Mouse (Mus musculus) activated CD4-positive, CD25-positive, alpha-beta regulatory T cell, adult 4 months (primary cell): ENCODE results near the gene Wdr46. TPM values are rescaled to one million over a fixed set of nuclear protein-coding genes. Genes with fewer than 3 reads are reported as not detected.
"Not testable (repeated sequence)": the region's sequence is repeated elsewhere in the genome, so short reads cannot be mapped to it uniquely, and the experiment has no call there.

Source experiments
- ATAC-seq: one replicate; pipeline ENCODE4 v1.8.0; 2017
- polyA plus RNA-seq, 2 experiments: library from polyadenylated mRNA; unstranded; fragments of 100-300 nt; shearing (Covaris generic); gene quantifications; one replicate each; pipeline ENCODE4 v1.2.1; 2017

The Wdr46 gene
- 10 to 100 TPM; 11.8 to 16.6 TPM for polyA plus RNA-seq

- ATAC-seq: peak; percentile 94
Observed at GRCm38 (mm10) chr17:33940206-33940805, at the start of gene Wdr46, which contains the start of gene Pfdn6. Gene Wdr46 (plus strand): TSS chr17:33940660. Gene Pfdn6 (minus strand): TSS chr17:33940343.

- no peak for ATAC-seq
Observed at GRCm38 (mm10) chr17:33891357-33891756, 49.1 kb upstream of the Wdr46 start.

- ATAC-seq: not testable (repeated sequence)
Observed at GRCm38 (mm10) chr17:33891892-33892291, 48.6 kb upstream of the Wdr46 start.

GRCm38 (mm10) chr17:33892429-33892828 lies 48.0 kb upstream of the Wdr46 start:
- ATAC-seq: no peak

DNA sequence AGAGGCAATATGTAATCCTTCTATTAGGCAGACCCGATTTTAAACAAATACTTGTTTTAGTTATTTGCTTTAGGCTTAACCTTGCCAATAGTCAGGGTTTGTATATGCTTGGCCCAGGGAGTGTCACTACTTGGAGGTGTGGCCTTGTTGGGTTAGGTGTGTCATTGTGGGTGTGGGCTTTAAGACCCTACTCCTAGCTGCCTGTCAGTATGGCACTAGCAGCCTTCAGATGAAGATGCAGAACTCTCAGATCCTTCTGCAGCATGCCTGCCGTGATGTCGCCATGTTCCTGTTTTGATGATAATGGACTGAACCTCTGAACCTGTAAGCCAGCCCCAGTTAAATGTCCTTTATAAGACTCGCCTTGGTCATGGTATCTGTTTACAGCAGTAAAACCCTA lies 47.4 kb upstream of the Wdr46 start:
- ATAC-seq: not testable (repeated sequence)

- no peak for ATAC-seq
Observed at GRCm38 (mm10) chr17:33897114-33897794, 43.2 kb upstream of the Wdr46 start.

GRCm38 (mm10) chr17:33898193-33898592 lies 42.3 kb upstream of the Wdr46 start:
- not testable (repeated sequence) for ATAC-seq

DNA sequence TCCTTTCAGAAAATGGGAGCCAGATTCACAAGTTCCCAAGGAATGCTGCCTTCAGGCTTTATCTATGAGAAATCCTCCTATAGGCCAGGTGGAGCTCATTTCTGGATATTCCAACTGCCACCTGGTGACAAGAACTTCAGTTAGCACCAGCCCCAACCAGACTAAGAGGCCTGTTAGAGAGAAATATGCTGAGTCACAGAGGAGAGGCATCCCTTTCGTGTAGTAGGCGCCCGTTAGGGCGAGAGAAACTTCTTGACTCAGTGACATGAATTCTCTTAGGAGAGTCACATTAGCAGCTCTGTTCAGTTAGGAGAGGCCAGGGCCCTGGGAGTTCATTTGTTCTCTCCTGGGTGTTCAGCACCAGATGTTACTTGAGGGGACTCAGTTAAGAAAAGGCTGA lies 40.8 kb upstream of the Wdr46 start:
- no peak for ATAC-seq

- no peak for ATAC-seq
Observed at GRCm38 (mm10) chr17:33900281-33900988, 40.0 kb upstream of the Wdr46 start.

- ATAC-seq: no peak
Observed at GRCm38 (mm10) chr17:33900989-33901314, 39.5 kb upstream of the Wdr46 start.

GRCm38 (mm10) chr17:33901653-33902052 lies 38.8 kb upstream of the Wdr46 start:
- no peak for ATAC-seq

GRCm38 (mm10) chr17:33902079-33902478 lies 38.4 kb upstream of the Wdr46 start:
- ATAC-seq: no peak

DNA sequence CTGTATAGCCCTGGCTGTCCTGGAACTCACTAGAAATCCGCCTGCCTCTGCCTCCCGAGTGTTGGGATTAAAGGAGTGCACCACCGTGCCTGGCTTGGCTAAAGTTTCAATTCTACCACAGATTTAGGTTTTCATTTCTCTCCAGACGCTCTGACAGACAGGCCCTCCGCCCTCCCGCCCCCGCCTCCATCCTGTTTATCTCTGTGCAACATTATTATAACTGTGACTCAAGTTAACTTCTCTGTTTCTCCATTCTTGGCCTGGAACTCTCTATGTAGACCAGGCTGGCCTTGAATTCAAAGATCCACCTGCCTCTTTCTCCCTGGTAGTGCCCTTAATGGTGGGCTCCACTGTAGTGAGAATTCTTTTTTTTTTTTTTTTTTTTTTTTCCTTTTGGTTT lies 38.0 kb upstream of the Wdr46 start:
- peak; percentile 43 for ATAC-seq

DNA sequence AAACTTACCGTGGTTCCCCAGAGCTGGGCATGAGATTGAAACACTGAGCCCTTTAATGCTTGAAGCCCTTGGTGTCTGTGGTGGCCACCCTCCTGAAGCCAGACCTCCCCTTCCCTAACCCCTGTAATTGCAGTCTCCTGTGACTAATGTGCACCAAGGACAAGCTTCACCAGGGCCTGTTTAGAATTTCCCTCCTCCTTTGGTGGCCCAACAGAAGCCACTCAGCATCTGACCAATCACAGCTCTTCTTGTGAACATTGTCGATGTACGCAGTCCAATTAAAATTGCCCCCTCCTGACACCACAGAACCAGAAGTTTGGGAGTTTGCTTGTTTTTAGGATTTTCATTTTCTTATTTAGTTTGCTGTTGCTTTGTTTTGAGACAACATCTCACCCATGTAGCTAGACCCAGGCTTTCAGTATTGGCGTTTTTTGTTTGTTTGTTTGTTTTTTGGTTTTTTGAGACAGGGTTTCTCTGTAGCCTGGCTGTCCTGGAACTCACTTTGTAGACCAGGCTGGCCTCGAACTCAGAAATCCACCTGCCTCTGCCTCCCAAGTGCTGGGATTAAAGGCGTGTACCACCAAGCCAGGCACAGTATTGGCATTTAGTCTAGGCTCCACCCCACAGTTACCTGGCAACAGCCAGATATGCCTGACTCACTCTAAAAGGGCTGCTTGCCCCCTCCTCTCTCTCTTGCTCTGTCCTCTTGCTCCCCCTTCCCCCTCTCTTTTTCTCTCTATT lies 36.4 kb upstream of the Wdr46 start:
- ATAC-seq: not testable (repeated sequence)

DNA sequence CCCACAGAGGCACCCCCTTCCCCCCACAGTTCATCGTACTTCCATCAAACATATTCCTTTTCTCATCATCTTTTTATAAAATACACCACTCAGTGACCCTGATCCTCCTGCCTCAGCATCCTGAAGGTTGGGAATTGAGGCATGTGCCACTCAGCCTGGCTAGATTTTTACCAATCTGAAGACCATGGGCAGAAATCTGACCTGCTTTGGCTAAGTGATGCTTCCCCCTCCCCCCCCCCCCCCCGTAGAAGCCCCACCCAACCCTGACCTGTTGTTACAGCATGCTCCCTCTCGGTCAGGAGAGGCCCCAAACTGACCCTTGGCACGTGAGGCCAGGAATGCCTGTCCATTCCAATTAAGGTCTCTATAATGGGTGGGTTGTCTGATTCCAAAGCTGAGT lies 35.6 kb upstream of the Wdr46 start, which contains the start of gene Platr17:
Gene Platr17, plus strand, starts transcription at position 301 of the 400 bp plus-strand sequence.
- not testable (repeated sequence) for ATAC-seq

GRCm38 (mm10) chr17:33908331-33909076 lies 32.0 kb upstream of the Wdr46 start:
- no peak for ATAC-seq

DNA sequence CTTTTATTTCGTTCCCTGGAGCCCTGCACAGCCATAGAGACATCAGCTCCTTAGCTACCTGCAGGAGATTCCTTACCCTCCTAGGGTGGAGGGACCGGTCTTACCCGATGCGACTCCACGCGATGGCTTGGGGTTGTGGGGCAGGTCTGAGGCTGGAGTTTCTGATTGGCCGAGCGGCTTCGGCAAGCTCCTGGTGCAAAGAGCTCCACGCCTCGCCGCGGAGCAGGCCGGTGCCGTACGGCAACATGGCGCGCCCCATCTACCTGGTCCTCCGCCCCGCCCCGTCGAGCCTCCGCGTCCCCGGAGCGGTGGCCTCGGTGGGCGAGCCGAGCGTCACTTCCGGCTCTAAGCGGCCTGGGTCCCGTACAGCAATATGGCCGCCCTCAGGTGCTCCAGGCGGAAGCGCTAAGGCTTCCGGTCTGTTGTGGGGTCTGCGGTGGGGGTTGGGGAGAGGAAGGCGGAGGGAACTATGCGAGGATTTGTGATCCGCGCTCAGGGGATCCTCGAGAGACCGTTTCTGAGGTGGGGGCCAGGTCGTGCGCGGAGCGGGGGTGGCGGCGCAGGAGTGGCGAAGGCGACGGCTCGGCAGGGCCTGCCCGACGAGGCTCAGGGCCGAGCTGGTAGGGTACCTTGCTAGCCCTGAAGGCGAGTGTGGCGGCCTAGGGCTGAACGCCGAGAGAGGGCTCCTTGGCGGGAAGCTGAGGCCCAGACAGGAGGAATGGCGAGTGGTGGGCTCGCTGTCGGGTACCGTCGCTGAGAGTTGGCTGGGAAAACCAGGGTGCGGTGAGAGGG lies 31.2 kb upstream of the Wdr46 start, which contains the start of gene Daxx:
Gene Daxx, plus strand, starts transcription at position 338 of the 792 bp plus-strand sequence.
- peak; percentile 85 for ATAC-seq

DNA sequence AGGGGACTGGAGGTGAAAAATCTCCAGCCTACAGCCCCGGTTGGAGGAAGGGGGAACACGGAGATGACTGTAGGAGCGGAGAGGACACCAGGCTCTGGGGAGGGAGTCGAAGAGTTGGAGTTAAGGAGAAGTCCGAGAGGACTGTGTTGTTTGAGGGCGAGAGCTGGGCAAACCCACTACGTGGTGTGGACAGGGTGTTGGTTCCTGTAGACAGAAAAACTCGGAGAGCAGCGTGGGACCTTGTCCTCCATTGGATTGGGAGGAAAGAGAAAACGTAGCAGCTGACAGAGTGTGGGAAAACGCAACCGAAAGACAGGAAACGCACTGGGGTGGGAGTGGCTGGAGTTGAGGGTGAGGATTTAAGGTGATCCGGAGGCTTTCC lies 30.6 kb upstream of the Wdr46 start:
- no peak for ATAC-seq

GRCm38 (mm10) chr17:33910346-33911051 lies 30.0 kb upstream of the Wdr46 start:
- no peak for ATAC-seq

DNA sequence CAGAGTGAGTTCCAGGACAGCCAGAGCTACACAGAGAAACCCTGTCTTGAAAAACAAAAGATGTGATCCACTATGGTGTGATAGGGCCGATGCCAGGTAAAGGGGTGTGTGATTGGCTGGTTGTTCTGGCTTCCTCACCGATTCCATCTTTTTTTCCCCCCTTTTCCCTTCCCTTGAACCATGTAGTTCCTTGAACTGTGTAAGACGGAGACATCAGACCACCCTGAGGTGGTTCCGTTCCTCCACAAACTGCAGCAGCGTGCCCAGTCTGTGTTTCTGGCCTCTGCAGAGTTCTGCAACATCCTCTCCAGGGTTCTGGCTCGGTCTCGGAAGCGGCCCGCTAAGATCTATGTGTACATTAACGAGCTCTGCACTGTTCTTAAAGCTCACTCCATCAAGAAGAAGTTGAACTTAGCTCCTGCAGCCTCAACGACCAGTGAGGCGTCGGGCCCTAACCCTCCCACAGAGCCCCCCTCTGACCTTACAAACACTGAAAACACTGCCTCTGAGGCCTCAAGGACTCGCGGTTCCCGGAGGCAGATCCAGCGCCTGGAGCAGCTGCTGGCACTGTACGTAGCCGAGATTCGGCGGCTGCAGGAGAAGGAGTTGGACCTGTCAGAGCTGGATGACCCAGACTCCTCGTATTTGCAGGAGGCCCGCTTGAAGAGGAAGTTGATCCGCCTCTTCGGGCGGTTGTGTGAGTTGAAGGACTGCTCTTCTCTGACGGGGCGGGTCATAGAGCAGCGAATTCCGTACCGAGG lies 29.2 kb upstream of the Wdr46 start:
- no peak for ATAC-seq
